Mouse (Mus musculus) layer of hippocampus, adult 9-10 months (tissue): ENCODE data around the gene Engase.

Experiments used
- DNase-seq: peaks from one replicate; pipeline ENCODE4 v3.0.0; 2022; ENCODE audit warnings: low spot score

Gene Engase

DNA sequence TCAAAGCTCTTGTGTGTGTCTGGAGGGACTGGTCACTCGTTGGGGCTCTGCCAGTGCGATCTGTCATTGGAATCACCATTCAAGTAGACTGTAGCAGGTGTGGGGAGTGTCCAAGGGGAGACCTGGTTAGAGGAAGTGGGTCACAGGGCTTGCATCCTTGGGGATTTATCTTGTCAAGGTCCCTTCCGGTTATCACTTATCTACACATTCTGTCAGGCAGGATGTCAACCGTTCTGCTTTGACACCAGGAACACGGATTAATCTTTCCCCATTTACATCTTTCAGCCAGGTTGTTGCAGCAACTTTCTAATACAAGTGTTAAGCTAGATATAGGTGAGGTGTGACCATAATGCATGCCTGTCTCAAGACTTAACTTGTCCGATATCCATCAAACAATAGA lies 20.8 kb upstream of the Engase start:
- DNase-seq = no peak

DNA sequence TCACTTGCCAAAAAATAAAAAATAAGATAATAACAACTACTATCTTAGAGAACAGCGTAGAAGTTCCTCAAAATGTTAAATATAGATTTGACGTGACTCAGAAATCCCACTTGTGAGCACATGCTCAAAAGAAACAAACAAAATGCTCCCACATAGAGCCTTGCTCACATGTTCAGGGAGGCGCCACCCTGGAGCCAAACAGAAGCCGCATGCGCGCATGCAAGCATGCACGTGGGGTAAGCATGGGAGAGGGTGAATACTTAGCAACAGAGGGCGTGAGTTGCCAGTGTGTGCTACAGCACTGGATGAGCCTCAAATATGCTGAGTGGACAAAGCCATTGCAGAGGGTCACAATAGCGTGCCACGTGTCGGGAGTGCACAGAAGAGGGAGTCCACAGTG lies 19.7 kb upstream of the Engase start:
- DNase-seq = peak; percentile 48

DNA sequence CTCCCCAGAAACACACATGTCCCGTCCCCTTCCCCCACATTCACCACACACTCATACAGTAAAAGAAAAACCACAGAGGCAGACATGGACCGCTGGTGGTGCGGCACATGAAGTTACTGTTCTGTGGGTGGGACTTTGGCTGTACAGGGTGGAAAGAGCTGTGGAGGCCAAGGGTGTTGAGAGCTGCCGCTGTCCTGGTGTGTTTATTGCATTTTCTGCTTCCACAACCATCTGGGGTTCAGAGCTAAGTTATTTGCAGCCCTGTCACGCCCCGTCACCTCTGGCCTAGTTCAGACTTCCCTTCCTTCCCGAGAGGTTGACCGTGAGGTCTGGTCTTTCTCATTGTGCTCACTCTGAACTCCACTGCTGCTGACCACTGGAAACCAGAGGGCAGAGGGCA lies 17.6 kb upstream of the Engase start:
- DNase-seq = no peak

DNA sequence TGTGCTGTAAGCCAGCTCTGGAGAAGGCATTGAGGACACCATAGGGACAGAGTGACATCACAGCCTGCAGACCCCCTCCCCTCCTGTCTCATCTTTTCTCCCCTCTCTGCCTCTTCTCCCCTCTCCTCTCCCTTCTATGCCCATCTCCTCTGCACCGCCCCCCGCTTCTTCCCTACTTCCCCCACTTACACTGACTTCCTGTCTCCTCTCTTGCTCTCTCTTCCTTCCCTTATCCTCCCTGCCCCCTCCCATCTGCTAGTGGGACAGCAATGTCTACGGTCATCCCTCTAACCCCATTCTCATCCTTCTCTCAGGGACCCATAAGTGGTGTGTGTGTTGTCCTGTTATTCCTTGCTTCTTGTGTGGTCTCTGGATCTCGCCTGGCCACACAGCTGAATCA lies 17.1 kb upstream of the Engase start:
- no peak for DNase-seq

DNA sequence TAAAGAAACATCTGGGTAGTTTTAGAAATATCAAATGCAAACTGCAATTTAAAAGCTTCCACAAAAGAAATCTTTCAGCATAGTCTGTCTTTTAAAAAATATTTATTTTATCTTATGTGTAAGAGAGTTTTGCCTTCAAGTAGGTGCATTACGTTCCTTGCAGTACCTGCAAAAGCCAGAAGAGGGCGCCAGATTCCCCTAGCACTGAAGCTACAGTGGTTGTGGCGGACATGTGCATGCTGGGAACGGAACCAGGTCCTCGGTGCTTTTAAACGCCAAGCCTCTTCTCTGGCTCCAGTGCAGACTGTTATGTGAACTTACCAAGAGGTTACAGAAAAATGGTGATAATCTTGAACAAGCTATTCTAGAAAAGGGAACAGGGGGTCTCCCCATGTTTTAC lies 16.3 kb upstream of the Engase start:
- DNase-seq = no peak

DNA sequence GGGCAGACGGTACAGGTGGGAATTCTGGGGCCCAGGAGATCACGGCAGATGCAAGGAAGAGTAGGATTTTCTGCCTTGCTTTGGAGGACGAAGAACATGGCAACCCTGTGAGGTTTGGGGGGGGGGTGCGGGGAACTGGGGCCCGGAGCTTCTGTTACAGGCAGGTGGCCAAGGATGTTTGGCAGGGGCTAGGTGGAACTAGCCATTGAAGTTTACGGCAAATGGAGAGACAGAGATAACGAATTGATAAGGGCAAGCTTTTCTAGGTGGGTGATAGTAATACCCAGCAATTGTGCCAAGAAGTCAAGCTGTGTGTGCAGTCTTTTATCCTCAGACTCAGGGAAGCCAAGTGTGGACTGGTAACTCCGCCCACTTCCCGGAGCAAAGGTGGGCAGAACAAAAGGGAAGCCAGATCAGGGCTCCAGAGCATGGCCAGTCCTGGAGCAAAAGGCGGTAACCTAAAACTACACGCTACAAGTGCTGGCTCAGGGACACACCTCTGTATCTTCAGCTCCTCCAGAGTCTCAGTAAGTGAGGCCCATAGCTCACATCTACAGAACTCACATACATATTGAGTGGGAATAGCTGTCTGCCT lies 9.1 kb upstream of the Engase start:
- DNase-seq = no peak

DNA sequence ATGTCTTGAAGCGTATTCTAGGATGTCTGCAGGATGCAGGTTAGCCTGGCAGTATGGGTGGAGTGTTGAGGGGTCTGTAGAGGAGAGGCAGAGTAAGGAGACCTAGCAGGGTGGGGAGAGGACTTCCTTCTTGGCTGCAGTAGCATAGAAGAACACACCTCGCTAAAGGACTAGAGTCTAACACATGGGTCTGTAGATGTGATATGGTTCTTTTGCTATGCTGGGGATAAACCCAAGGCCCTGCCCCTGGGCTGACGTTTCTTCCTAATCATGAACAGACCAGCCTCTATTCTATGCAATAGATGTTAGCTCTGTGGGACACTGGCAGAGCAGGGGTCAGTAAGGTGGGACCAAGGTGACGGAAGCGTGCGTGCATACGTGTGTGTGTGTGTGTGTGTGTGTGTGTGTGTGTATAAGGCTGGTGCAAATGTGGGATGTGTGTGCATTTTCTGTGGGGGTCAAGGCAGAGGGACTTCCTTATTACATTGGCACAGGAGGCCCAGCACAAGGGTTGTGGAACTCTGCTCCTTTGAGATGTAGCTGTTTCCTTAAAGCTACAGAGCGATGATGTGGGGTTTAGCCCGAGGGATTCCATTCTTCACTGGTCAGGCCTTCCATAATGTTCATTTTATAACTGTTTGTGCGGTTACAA lies 7.0 kb upstream of the Engase start:
- DNase-seq = no peak

DNA sequence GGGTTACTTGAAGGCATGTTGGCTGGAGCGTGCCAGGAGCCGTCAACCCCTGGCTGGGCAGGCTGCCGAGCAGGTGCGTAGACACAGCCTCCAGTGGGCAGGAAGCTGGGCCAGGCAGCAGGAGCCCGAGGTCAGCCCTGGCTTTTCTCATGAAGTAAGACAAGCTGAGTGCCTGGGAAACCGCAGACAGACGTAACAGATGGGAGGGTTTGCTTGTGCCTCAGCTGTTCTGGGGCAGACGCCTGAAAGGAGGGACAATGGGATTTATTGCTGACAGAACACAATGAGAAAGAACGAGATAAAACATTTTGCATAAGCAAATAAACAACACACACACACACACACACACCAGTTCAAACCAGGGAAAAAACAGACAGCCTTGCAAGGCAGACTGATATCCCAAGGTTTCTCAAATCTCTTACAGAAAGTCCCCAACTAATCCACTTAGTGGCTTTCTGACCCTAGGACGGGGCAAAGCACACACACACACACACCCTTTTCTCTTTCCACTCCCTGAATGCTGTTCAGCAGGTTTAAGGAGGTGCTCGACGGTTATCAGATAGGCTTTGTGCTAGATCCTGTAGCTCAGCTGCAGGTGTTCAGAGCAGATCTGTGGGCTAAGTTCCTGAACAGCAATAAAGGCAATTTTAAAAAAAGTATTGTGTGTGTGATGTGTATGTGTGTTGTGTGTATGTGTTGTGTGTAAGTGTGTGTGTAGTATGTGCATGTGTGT lies 6.2 kb upstream of the Engase start:
- no peak for DNase-seq

DNA sequence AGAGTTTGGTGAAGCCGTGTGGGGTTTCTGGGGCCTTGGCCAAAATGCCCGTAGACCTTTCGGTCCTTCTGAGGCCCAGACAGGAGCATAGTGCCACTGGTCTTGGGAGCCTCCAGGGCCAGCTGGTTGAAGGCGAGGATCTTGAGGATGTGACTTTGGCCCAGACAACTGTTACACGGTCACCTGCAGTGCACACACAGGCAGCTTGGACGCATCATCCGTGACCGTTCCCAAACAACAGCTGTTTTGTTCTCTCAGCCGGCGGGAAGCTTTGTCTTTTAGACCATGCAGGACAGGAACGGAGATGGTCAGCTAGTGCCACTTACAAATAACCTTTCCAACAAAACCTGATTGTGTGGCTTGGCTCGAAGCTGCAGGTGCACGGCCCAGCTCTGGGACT lies 5.0 kb upstream of the Engase start:
- DNase-seq = no peak

DNA sequence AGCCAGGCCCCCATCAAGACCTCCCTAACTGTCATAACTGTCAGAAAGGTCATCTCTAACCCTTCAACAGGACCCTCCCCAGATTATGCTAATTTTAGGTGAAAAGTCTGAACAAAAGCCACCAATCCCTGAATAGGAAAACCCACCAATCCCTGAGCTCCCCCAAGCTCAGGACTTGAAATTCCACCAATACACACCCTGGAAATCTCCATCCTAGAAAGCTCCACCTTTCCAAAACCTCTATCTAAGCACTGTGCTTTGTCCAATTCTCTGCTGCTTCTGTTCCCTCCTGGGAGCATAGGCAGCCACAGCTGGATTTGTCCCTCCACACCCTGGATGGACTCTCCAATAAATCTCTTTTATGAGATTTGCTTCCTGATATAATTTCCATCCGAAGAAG lies 3.5 kb upstream of the Engase start:
- DNase-seq = no peak

DNA sequence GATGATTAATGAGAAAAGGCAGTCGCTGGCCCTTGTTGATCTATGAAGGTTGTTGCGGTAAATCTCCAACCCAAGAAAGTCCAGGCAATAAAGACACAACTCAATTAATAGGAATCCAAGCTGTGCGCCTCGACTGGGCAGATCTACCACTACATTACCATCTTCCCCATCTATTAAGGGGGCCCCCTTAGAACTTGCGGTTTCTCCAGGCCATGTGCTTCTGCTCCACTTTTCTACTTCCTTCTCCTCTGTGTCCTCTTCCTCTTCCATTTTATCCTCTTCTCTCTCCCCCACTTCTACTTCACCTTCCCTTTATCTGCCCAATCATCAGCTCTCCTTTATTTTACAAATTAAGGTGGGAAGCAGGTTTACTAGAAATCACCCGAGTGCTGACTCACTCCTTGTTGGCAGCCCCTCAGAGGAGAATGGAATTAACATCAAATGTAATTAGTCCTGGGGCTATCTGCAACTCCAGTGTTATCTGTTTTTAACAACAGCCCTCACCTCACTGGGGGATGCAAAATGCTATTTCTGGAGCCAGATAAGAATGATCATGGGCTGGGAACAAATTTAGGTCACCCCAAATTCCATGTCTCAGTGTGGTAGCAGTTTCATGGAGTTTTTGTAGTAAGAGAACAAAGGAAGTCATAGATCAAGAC lies 2.7 kb upstream of the Engase start:
- no peak for DNase-seq

DNA sequence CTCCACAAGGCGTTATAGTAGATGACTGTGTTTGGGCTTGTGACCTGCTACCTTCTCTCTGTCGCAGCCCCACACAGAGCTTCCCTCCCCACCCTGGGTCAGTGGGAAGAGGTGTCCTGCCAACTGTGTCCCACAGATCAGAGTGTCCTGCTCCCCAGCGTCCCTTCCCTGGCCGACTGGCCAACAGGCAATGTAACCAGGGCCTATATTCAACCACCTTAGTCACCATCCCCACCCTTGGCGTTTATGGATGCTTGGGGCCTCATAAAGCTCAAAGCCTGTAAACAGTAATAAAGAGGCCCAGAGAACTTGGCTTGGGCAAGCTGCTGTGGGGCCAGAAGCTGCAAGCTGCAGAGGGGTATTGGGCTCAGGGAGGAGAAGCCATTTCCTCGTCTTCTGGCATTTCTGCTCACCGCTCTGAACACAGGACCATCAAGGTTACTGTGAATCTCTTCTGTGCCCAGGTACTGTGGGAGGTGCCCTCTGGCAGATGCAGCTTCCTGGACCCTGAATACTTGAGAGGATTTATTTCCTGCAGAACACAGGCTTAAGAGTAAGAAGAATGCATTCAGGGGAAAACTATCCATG lies 1.0 kb upstream of the Engase start:
- DNase-seq = no peak

DNA sequence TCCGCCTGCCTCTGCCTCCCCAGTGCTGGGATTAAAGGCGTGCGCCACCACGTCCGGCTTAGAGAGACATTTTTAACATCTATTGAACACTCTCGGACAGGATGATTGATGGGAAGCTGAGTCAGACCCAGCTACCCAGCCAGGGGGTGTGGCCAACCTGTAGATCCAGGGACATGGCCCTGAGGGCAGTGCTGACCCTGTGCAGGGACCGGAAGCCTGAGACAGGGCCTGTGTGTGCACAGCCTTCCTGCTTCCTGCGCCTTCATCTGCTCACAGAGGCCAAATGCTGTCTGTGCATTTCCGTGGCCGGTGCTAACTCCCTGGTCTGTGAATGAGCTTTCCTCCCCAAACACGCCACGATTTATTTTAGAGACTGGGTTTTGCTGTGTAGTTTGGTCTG lies 3.1 kb downstream of the Engase start:
- DNase-seq = no peak

DNA sequence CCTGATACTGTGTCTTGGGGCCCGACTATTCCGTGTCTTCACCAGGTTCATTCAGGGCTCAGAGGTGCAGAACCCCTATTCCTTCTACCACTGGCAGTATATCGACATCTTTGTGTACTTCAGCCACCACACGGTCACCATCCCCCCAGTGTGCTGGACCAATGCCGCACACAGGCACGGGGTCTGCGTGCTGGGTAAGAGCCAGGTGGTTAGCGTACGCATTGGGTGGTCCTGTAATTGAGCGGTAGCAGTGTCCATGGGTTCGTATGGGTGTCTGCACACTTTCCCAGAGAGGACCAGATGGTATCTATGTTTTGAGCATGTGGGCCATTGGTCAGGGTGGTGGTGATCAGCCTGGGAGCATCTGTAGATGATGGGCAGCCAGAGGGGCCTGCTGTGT lies 4.6 kb downstream of the Engase start:
- DNase-seq = no peak

DNA sequence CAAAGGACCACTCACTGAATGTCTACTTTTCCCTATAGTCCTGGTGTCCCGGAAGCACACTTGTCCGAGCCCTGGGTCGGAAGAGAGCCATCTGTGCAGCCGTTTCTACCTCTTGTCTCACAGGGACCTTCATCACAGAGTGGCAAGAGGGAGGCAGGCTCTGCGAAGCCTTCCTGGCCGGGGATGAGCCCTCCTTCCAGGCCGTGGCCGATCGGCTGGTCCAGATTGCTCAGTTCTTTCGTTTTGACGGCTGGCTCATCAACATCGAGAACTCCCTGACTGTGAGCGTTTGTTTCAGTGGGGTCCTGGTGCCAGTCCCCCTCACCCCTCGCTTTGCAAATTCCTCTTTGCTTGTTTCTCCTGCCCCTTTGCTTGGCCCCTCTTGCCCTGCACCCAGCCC lies 5.1 kb downstream of the Engase start:
- no peak for DNase-seq

DNA sequence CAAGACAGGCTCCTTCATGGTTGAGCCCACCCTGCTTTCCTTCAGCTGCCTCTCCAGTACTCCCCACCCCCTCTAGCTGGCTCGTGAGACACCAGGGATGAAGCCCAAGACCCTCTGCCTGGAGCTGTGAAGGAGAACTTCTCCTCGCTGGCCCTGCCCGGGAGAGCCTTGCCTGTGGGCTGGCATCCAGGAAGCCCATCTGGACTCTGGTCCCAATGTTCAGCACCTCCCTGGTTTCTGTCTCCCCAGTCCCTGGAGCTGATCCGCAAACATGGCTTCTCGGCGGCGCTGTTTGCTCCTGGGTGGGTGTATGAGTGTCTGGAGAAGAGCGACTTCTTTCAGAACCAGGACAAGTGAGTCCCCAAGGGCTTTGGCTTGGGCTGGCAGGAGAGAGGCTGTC lies 7.5 kb downstream of the Engase start:
- DNase-seq = no peak

DNA sequence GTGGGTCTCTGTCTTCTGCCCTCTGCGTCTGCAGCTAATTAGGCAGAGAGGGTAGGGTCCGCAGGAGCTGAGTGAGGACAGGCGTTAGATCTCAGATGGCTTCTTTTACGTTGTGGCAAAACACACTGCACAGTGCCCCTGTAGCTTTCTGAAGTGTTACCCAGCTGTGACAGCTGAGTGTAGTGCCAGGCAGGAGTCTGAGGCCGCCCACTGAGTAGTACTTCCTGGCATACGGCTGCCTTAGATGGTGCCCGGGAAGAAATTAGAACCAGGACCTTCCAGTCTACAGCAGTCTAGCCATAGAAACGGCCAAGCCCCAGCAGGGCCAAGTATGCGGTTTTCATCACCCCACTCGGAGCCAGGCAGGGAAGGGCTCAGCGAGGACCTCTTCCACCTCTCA lies 8.7 kb downstream of the Engase start:
- DNase-seq = no peak

DNA sequence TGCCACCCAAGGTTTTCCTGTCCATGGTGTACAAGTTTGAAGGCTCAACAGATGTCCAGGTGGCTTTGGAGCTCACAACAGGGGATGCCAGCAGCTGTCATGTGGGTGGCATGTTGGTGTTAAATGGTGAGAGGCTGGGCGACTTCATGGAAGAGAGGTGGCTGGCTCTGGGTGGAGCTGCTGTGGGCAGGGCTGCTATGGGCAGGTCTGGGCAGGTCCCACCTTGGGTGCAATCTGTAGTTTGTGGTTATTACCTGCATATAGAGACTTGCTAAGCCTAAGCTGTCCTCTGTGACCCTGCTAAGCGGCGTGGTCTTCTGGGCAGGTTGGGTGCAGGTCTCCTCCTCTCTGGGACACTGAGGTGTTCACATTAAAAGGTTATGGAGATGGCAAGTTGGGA lies 9.2 kb downstream of the Engase start:
- no peak for DNase-seq

DNA sequence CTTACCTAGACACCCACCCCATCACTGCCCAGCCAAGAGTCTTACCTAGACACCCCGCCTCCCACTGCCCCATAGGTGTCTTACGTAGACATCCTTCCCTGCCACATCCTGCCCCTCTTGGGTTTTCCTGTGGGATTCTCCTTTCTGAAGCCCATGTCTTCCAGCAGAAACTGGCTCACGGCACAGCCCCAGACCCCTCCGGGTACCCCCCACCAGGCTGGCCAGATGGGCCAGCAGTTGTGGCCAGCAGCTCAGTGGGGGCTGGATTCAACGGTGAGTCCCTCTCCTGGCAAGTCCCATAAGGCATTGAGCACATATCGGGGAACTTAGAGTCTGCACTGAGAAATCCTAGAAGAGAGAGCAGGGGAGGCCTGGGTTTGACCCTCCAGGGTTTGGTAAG lies 9.7 kb downstream of the Engase start:
- no peak for DNase-seq

DNA sequence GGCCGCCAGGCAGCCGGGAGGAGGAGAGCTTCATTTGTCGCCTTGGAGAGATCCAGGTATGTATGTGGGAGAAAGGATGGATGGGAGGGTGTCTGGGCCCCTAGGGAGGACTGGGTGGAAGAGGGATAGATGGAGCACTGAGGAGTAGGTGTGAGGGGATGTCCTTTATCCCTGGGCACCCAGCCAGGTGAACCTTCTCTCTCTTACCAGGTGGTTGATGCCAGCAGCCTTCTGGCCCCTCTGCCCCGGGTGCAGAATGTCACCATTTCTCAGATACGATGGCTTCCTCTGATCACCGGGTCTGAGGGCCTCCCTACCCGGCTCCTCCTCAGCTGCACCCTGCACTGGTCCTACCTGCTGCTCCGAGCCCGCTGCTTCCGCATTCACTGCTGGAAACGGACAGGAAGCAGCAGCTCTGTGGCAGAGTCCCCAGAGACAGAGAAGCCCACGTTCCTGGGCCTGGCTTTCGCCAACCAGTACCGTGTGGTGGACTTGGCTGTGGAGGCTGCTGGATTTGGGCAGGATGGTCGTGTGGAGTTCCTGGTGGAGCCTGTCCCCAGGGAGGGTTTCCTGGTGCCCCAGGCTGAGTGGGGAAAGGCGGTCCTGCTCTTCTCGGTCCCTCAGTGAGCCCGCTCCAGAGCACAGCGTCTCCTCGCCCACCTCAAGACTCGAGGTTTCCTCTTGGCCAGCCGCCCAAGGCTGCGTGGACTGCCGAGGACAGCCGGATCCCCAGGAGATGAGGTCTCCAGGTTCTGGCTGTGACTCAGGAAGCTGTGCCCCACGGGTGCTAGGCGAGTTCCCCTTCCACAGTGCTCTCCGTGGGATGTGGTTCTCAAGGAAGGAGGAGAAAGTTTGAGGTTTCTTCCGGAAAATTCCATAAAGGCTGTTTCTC lies 10.5 kb downstream of the Engase start:
- no peak for DNase-seq

DNA sequence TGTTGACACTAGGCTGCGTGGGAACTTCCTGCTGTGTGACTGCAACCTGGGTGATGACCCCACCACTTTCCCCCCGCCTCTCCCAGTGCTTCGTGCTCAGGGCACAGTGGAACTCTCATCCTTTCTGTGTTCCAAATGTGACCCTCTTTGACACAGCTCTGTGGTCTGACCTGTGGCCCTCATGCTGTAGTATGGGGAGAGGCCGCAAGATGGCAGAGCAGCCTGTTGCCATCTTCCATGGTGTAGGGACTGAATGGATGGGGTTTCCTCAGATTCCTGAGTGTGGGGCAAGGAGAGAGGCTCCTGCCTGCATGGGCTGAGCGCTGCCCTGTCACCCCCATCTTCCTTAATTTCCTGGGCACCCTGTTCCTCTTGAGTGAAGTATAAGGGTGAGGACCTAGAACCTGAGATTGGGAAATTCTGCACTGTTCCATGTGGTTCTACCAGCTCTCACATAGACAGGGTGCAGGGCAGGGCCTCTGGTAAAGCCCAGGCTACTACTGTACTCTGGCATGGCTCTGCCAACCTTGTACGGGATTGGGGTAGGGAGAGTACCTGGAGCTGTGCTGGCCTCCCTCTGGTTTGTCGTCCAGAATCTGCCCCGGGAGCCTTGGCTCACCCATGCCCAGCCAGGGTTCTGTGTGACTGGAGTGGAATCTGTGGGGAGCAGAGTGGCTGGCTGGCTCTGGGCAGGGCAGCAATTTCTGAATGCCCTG lies 11.7 kb downstream of the Engase start:
- DNase-seq = no peak
